Mouse (Mus musculus): ENCODE measurements around the gene Gm42906. TPM values are rescaled to one million over a fixed set of nuclear protein-coding genes. Genes with fewer than 3 reads are reported as not detected.

Gm42906 gene
- polyA plus RNA-seq, 1 experiment from 2014 or later = not detected

DNA sequence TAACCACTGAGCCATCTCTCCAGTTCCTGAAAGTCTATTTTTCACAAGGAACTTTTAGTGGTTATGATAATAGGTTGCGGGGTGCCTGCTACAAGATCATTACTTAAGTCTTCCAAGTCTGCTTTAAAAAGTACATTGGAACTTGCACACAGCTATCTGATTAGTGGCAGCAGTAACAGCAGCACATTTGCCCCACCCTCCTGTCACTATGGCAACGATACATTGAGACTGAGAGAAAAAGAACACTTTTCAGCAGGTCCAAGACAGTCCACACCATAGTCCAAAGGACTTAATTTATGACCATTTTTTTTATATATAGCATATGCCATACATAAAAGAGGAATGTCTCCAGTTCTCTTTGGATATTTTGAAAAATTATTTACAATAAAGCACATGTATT lies 181.7 kb downstream of the Gm42906 start:
- no peak overlapping the region for H3K9ac ChIP-seq
- no peak for ATAC-seq (ENCODE audit: low FRiP score)
- no peaks in the 10 kb centered on the region for H3K9me3 ChIP-seq (replicated peaks)
- H3K4me3 ChIP-seq = no peak overlapping the region
- WGBS = 85% methylated on average over 2 of the region's 2 CpGs
- H3K4me2 ChIP-seq (replicated peaks) = no peak overlapping the region
- no peaks in the 10 kb centered on the region for H3K27me3 ChIP-seq
- H3K36me3 ChIP-seq = no peaks in the 10 kb centered on the region
- no peak overlapping the region for H3K27ac ChIP-seq
- peaks cover 3% of the 10 kb centered on the region; the same call in 1 of the 2 replicates for H3K4me1 ChIP-seq

DNA sequence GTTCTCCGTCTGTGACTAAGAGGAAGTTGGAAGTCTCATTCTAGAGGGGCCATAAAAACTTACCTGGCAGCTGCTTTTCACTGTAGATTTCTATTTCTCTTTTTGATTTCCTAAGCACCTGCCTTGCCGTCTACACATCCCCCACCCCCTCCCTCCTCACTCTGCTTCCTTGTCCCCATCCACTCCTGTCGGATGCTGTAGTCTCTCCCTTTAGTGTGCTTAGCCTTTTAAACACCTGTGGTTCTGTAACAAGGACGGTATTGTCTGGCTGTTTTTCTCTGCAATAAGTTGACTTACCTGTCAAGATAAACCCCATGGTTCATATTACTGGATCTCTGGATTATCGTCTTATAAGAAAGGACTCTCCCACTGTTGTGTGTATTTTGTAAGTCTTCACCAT lies 182.4 kb downstream of the Gm42906 start:
- Histone ChIP-seq H3K9me3 (replicated peaks) (no peaks in the 10 kb centered on the region), H3K27me3 (no peaks in the 10 kb centered on the region), H3K9ac (no peak overlapping the region), H3K4me3 (no peak overlapping the region), H3K4me2 (replicated peaks) (no peak overlapping the region), H3K27ac (no peak overlapping the region), H3K4me1 (peaks cover 3% of the 10 kb centered on the region; the same call in 1 of the 2 replicates), H3K36me3 (no peaks in the 10 kb centered on the region)
- 90% methylated on average over 5 of the region's 5 CpGs for WGBS
- no peak for ATAC-seq (ENCODE audit: low FRiP score)

DNA sequence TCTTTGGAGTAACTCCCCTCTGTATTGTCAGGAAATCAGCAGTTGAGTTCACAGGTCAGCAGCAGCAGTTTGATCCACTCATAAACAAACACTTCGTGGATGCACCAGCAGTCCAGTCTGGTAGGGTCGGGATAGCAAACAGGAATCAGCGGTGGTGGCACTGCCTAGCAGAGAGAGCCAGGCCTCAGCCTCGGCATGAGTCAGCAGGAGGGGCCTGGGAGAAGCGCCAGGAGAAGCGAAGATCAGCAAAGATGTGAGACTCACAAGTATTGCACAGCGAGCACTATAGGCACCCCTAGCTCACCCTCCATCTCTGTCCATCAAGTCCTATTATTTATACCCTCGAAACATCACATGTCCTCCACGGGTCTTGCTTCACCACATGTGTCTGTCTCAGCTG lies 189.2 kb downstream of the Gm42906 start:
- Histone ChIP-seq H3K27me3 (peaks cover 8% of the 10 kb centered on the region; the same call in 1 of the 2 replicates), H3K36me3 (no peaks in the 10 kb centered on the region), H3K4me1 (peaks cover 3% of the 10 kb centered on the region; the same call in 1 of the 2 replicates), H3K4me2 (replicated peaks) (no peak overlapping the region), H3K9ac (no peak overlapping the region), H3K27ac (no peak overlapping the region), H3K4me3 (no peak overlapping the region), H3K9me3 (replicated peaks) (no peaks in the 10 kb centered on the region)
- 81% methylated on average over 9 of the region's 9 CpGs for WGBS
- ATAC-seq (ENCODE audit: low FRiP score) = no peak

DNA sequence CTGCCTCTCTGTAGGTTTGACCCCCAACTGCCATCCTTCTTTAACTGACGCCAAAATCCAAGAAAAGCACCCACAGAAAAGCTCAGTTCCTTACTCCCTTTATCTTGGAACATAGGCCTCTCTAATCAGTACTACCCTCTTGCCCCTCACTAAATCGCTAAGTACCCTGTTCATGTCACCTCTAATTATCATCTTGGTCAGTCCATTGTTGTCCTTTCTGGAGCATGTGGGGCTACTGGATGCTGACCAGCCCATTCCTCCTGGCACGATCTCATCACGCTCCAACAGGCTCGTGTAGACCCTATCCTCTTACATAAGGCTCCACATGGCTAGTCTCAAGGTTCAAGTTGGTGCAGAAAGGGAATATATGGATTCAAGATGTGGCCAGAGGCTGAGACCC lies 191.6 kb downstream of the Gm42906 start:
- Histone ChIP-seq H3K4me2 (replicated peaks) (no peak overlapping the region), H3K36me3 (no peaks in the 10 kb centered on the region), H3K27ac (no peak overlapping the region), H3K4me1 (peaks cover 13% of the 10 kb centered on the region), H3K4me3 (no peak overlapping the region), H3K27me3 (peaks cover 22% of the 10 kb centered on the region), H3K9me3 (replicated peaks) (no peaks in the 10 kb centered on the region), H3K9ac (no peak overlapping the region)
- ATAC-seq (ENCODE audit: low FRiP score) = no peak
- WGBS = 77% methylated on average over 5 of the region's 5 CpGs

DNA sequence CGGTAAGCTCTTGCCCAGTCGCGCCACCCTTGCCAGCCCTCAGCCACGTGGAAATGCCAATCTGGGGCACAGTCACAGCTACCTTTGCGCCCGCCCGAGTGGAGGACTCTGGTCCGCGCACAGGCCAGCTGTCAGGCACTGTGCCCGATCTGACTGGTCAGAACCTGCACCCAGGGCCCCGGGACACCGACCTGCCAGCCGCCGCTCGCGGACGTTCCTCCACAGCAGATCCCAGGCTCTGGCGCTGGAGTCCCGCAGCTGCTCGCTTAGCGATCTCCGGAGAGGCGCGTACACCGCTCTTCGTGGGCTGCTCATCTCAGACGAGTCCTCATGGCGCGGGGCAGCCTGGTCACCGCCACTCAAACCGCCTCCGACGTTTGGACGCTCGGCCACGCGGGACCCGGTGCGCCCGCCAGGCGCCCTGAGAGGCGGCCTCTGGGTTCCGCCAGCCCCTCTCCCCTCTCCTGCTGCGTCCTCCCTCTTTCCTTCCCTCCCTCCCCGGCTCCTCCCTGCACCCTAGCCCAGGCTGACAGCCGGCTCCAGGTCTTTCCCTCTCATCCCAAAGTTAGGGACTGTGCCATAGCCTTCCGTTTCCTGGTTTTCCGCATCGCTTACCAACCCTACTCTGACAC lies 194.4 kb downstream of the Gm42906 start, which contains the start of gene Stard13:
TSS of gene Stard13 (minus strand) at position 437 of the 632 bp plus-strand sequence.
- Histone ChIP-seq H3K9me3 (replicated peaks) (no peaks in the 10 kb centered on the region), H3K4me3 (peak within 1 kb of the TSS; percentile 51), H3K4me2 (replicated peaks) (peak within 1 kb of the TSS; percentile 97), H3K27ac (no peak within 1 kb of the TSS), H3K27me3 (peaks cover 26% of the 10 kb centered on the region), H3K36me3 (no peaks in the 10 kb centered on the region), H3K9ac (peak within 1 kb of the TSS; percentile 67), H3K4me1 (peaks cover 13% of the 10 kb centered on the region)
- WGBS = 2% methylated on average over 49 of the region's 49 CpGs
- peak; percentile 79 for ATAC-seq (ENCODE audit: low FRiP score)

DNA sequence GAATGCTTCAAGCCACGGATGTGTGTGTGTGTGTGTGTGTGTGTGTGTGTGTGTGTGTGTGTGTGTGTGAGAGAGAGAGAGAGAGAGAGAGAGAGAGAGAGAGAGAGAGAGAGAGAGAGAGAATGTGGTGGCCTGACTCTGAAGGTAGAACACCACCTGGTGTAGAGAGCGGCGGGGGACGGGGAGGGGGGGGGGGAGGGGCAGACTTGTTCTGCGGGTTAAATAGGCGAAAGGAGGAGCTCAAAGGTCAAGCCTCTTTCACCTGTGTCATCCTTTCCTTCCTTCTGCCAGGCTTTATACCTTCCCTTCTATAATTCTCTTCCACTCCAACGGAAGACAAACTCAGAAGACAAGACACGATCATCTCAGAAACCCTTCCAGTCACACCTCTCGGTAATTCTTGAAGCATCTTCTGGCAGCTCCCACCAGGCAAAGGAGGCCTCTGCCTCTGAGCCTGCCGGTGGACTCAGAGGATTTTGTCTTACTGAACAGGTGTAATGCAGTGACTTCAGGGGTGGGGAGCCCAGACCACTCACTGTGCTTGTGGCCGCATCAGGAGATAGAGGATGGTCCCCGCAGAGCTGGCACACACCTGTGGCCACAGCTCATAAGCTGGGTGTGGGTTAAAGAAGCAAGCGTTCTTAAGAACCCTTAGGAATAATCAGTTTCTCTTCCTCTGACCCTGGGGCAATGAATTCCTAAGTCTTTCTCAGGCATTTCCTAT lies 195.2 kb downstream of the Gm42906 start:
- ATAC-seq (ENCODE audit: low FRiP score) = peak; percentile 29; the same call in 1 of the 2 replicates
- Histone ChIP-seq H3K9me3 (replicated peaks) (no peaks in the 10 kb centered on the region), H3K27ac (no peak overlapping the region), H3K4me3 (peak overlapping the region; percentile 51), H3K36me3 (no peaks in the 10 kb centered on the region), H3K4me1 (peaks cover 13% of the 10 kb centered on the region), H3K27me3 (peaks cover 26% of the 10 kb centered on the region), H3K4me2 (replicated peaks) (peak overlapping the region; percentile 97), H3K9ac (peak overlapping the region; percentile 67; the same call in 1 of the 2 replicates)
- 20% methylated on average over 9 of the region's 13 CpGs for WGBS

DNA sequence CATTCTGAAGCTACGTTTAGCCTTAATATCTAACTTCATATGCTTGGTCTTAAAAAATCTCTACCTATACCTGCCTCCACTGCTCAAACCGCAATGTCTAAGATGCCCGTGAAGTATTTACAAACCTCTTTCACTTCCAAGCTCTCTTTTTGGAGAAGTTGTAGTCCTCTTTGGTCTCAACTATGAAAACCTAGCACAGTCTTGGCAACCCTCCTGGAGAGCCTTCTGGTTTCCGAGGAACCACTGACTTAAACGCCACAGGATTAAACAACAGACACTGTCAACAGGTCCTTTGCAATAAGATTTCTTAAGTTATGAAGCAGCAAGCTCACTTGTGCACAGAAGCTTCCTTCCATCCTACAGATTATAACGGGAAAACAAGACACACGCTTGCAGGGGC lies 196.1 kb downstream of the Gm42906 start:
- peaks cover 13% of the 10 kb centered on the region for H3K4me1 ChIP-seq
- H3K4me2 ChIP-seq (replicated peaks) = no peak overlapping the region
- no peak overlapping the region for H3K4me3 ChIP-seq
- peaks cover 26% of the 10 kb centered on the region for H3K27me3 ChIP-seq
- no peak for ATAC-seq (ENCODE audit: low FRiP score)
- no peaks in the 10 kb centered on the region for H3K9me3 ChIP-seq (replicated peaks)
- no peaks in the 10 kb centered on the region for H3K36me3 ChIP-seq
- no peak overlapping the region for H3K27ac ChIP-seq
- no peak overlapping the region for H3K9ac ChIP-seq
- WGBS = 91% methylated on average over 7 of the region's 7 CpGs

DNA sequence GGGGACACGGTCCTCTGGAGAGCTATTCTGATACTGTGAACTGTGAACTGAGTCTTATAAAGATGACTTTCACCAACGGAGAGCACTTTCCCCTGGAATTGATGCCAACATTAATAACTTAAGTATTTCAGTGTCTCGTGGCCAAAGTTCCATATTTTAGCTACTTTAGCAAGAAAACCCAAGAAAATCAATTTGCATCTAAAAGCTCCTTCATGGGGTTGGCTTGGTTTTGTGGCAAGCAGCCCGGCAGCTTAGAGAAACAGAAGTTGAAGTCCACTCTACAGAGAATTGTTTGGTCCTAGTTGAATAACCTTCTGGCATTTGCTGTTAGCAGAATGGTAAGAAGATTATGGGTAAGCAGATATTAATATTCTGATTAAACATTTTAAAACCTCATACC lies 196.6 kb downstream of the Gm42906 start:
- no peak overlapping the region for H3K4me2 ChIP-seq (replicated peaks)
- no peak for ATAC-seq (ENCODE audit: low FRiP score)
- no peaks in the 10 kb centered on the region for H3K36me3 ChIP-seq
- peaks cover 13% of the 10 kb centered on the region for H3K4me1 ChIP-seq
- H3K27me3 ChIP-seq = peaks cover 26% of the 10 kb centered on the region
- H3K9me3 ChIP-seq (replicated peaks) = no peaks in the 10 kb centered on the region
- 82% methylated on average over 4 of the region's 4 CpGs for WGBS
- H3K9ac ChIP-seq = no peak overlapping the region
- H3K27ac ChIP-seq = no peak overlapping the region
- no peak overlapping the region for H3K4me3 ChIP-seq

DNA sequence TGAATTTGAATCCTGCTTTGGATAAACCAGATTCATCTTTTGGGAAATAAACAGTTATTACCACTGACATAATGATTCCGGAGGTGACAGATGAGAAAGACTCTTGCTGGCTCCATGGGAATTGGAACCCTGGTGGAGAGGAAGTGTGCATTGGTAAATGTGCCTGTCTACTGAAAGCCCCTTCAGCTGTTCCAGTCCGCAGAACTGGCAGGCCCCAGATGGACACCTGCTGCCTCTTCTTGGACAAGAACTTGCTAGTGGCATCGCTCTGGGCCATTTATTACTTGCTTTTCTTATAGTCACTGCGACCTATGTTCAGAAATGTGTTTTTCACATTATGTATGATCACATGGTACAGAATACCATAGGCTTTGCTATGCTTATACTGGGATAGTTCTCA lies 197.5 kb downstream of the Gm42906 start:
- H3K27ac ChIP-seq = no peak overlapping the region
- H3K36me3 ChIP-seq = no peaks in the 10 kb centered on the region
- peaks cover 26% of the 10 kb centered on the region for H3K27me3 ChIP-seq
- no peak overlapping the region for H3K4me3 ChIP-seq
- no peak overlapping the region for H3K4me2 ChIP-seq (replicated peaks)
- ATAC-seq (ENCODE audit: low FRiP score) = no peak
- H3K4me1 ChIP-seq = peaks cover 13% of the 10 kb centered on the region
- 80% methylated on average over 4 of the region's 4 CpGs for WGBS
- H3K9ac ChIP-seq = no peak overlapping the region
- H3K9me3 ChIP-seq (replicated peaks) = no peaks in the 10 kb centered on the region

DNA sequence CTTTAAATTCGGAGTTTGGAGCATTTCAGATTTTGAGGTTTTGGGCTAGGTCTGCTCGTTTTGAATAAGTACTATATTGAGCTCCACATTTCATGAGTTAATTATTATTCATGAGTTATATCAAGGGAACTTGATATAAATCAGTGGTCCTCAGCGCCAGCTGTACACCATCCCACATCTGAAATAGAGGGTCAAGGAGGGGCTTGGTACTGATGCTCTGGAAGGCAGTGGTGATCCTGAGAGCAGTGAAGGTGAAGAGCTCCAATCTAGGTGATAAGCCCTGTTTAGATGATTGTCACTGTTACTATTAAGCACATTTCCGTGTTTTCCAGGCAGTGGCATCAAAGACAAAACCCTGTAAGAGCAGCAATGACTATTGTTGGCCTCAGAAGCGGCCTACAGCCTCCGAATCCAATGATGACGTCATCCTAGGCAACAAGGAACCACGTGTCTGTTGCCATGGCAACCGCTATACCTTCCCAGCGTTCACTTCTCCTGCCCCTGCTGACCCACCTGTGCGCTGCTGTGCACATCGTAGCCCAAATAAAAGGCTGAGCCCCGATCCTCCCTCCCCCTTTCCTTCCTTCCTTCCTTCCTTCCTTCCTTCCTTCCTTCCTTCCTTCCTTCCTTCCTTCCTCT lies 199.5 kb downstream of the Gm42906 start:
- Histone ChIP-seq H3K27ac (no peak overlapping the region), H3K9me3 (replicated peaks) (no peaks in the 10 kb centered on the region), H3K4me2 (replicated peaks) (no peak overlapping the region), H3K36me3 (no peaks in the 10 kb centered on the region), H3K27me3 (peaks cover 18% of the 10 kb centered on the region), H3K9ac (no peak overlapping the region), H3K4me1 (peaks cover 9% of the 10 kb centered on the region), H3K4me3 (no peak overlapping the region)
- no peak for ATAC-seq (ENCODE audit: low FRiP score)
- 73% methylated on average over 13 of the region's 13 CpGs for WGBS

DNA sequence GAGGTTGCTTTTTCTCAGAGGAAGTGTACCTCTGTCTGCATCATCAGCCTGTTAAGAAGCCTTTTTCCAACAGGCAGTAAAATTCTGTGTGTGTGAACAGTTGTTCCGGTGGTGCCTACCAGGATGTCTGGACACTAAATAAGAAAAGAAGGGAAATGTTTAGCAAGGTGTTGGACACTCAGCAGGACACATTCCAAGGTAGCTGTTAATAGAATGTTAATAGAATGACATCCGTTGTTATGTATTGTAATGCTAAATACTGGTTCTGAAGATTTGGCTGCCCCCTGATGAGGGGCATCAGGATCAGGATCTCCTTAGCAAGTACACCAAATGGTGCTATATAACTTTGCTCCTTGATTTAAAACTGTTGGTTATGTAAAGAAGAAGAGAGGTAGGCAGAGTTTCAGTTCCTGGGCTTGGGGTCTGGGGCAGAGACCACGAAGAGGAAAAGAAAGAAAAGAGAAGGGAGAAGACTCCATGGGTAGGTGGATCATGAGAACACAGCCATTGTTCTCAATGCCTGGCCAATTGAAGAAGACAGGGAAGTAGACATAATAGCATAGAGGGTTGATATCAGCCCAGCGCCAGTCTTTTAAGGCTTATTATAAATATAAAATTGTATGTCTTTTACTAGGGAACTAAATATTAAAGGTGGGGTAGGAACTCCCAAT lies 204.1 kb downstream of the Gm42906 start:
- no peak overlapping the region for H3K4me2 ChIP-seq (replicated peaks)
- H3K9me3 ChIP-seq (replicated peaks) = no peaks in the 10 kb centered on the region
- H3K4me1 ChIP-seq = peaks cover 1% of the 10 kb centered on the region
- ATAC-seq (ENCODE audit: low FRiP score) = no peak
- H3K9ac ChIP-seq = no peak overlapping the region
- H3K27me3 ChIP-seq = no peaks in the 10 kb centered on the region
- H3K4me3 ChIP-seq = no peak overlapping the region
- H3K36me3 ChIP-seq = no peaks in the 10 kb centered on the region
- no peak overlapping the region for H3K27ac ChIP-seq
- 67% methylated on average over 4 of the region's 4 CpGs for WGBS

DNA sequence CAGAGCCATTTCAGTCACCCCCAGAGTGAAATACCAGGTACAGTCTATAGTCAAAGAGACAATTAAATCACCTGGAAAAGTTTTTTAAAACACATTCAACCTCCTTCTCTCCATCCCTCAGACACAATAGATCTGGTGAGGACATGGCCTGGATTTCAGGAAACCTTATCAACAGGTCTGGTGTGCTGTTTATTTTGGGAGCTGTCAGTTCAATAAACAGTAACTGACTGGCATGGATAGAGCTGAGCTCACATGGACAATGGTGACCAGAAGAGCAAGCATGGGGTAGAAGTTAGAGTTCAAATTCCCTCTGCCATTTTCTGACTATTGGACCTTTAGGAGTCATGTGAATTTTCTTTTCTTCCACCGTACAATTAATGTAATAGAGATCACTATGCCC lies 205.2 kb downstream of the Gm42906 start:
- Histone ChIP-seq H3K4me2 (replicated peaks) (no peak overlapping the region), H3K27ac (no peak overlapping the region), H3K9me3 (replicated peaks) (no peaks in the 10 kb centered on the region), H3K27me3 (no peaks in the 10 kb centered on the region), H3K4me3 (no peak overlapping the region), H3K9ac (no peak overlapping the region), H3K36me3 (no peaks in the 10 kb centered on the region), H3K4me1 (peaks cover 4% of the 10 kb centered on the region)
- WGBS = 97% methylated on average over 1 of the region's 1 CpGs
- no peak for ATAC-seq (ENCODE audit: low FRiP score)
